Mouse (Mus musculus) gastrocnemius, postnatal 10 days (tissue): ENCODE measurements around the gene Gm10491. TPM values are rescaled to one million over a fixed set of nuclear protein-coding genes. Genes with fewer than 3 reads are reported as not detected.

Source experiments
- DNase-seq: peaks from one replicate; pipeline ENCODE4 v3.0.0; 2021; ENCODE audit warnings: mixed read lengths
- total RNA-seq, 2 experiments: library from RNA; stranded (reverse); gene quantifications; 2 replicates each; pipeline ENCODE4 v1.2.3; 2021

Gene Gm10491
- total RNA-seq, 2 experiments from 2014 or later = not detected

DNA sequence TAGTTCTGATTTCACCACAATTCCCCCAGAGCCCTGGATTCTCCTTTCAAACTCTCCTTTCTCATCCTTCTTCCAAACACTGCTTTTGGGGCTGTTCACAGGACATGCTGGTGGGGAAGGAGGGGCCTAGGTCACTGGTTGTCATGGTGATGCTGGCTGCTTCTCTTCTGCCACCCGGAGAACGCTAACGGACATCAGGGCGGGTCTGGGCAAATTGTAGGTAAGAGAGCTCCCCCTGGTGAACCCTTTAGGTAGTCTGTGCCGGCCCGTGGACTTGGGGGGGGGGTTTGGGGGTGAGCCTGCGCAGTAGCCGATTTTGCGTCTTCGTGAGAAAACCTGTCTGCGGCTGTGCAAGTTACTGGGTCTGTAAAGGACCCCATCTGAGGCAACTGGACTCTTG lies 27.8 kb downstream of the Gm10491 start:
- DNase-seq = peak; percentile 25

DNA sequence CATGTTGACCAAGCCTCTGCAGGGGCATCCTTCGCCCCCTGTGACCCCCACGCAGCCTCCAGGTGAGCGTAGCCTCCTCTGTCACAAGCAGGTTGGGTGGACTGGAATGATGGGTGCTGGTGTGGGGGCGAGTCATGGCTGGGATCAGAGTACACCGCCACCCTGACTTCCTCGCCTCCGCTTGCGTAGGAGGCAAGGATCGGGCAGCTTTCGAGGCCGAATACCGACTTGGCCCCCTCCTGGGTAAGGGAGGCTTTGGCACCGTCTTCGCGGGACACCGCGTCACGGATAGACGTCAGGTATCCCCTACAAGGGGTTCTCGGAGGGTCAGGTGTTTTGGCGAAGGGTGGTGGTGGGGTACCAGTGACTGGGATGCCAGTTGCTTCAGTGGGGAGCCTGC lies 29.1 kb downstream of the Gm10491 start:
- no peak for DNase-seq

DNA sequence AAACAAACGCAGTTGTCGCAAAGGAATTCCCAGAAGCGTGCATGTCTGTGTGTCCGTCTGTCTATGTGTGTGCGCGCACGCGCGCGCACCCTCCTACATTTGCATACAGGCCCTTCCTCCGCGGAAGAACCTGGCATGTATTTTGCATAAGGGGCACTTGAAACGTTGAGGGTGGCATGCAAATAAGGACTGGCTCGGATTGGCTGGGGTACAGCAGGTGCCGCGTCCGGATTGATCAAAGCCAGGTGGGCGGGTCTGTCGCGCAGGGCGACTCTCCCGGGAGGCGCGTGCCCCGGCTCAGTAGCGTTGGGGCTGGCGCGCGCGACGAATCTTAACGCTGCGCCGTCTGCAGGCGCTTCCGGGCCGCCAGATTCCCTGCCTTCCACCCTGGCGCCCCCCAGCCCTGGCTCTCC lies 29.6 kb downstream of the Gm10491 start, which contains the start of gene Pim2:
Pim2 (plus strand) TSS at position 256 of the 413 bp plus-strand sequence.
- DNase-seq = peak; percentile 45

DNA sequence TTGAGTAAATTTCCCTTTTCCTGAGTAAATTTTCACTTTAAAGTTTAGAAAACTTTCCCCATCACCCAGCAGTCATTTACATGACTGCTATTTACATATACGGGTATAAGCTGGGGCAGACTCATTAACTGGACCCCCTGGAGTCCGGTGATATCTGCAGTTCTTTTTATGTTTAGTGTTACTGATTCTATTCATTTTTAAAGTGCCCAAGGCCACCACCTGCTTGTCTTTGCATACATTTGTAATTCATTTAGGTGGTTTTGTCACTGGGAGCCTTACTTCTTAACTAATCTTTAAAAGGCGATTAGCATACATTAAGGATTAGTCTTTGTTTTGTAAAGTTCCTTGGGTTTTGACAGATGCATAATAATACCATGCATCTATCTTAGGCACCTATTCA lies 37.8 kb downstream of the Gm10491 start:
- no peak for DNase-seq

DNA sequence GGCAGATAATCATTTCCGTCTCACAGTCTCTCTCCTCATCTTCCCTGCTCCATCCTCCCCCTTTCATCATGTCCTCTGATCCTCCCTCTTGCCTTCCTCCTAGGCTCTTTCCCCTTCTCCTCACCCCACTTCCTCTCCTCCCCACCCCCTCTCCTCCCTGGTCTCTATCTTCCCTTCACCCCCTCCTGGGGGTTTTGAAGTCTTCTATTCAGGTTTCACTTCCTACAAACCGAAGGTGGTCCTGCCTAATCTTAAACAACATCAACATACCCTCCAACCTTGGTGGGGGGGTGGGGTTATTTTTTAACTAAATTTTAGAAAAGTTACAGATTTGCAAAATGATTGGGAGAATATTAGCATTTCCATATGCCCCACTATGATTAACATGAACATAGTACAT lies 39.1 kb downstream of the Gm10491 start:
- no peak for DNase-seq

DNA sequence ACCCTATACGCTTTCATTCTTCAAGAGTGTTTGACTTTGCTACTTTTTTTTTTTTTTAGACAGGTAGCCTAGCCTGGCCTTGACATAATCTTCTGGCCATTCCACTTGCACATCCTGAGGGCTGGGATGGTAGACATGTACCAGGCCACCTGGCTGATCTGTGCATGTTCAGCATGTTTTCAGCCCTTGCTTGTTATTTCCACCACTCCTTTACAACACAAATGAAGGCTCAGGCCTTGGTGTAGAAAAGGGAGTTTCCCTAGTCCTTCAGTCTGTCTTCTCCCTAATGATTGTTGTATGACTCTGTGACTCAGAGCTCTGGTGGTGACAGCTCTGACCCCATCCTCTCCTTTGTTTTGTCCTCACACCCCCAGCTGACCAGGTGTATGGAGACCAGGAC lies 40.5 kb downstream of the Gm10491 start:
- DNase-seq = no peak

DNA sequence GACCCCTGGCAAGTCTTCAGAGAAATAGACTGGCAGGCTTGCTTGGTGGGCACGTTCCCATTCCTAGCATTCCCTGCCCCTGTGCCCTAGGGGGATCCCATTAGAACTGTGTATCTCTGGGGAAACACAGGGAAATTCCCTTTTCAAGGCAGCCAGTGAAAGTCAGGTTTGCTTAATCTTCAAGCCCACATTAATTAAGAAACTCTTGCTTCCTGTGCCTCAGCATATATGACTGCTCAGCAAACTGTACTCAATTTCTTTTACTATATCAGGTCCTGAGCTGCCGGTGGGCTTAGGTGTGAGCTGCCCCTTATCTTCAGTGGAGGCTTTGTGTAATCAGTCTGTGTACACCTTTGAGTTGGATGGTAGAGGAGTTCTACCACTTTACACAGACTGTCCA lies 41.8 kb downstream of the Gm10491 start:
- no peak for DNase-seq

DNA sequence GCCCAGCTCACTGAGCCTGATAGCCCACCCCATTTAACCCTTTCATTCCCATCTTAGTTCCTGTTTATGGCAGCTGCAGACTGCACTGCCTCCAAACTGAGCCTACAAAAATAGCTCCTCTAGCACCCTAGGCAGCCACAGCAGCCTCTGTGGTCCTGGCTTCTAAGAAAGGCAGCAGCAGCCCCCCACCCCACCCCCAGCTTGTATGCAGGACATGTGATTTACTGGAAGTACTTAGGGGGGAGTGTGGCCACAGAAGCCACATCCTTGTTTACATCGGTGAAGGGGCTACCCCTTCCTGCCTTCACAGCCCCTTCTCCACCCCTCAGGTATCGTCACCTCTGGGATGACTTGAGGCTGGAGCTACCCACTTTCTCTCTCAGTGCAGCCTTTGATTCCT lies 42.3 kb downstream of the Gm10491 start:
- no peak for DNase-seq

DNA sequence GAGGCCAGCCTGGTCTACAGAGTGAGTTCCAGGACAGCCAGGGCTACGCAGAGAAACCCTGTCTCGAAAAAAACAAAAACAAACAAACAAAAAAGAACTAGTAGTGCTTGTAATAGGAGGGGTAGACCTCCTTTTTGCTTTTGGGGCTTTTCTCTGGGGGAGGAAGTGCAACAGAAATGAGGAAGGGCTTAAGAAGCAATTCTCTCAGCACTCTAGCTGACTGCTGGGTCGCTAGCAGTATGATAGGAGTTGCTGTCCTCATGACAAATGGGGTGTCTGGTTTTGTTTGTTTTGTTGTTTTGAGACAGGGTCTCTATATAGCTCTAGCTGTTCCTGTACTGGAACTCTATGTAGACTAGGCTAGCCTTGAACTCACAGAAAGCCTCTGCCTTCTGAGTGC lies 43.1 kb downstream of the Gm10491 start:
- DNase-seq = no peak

DNA sequence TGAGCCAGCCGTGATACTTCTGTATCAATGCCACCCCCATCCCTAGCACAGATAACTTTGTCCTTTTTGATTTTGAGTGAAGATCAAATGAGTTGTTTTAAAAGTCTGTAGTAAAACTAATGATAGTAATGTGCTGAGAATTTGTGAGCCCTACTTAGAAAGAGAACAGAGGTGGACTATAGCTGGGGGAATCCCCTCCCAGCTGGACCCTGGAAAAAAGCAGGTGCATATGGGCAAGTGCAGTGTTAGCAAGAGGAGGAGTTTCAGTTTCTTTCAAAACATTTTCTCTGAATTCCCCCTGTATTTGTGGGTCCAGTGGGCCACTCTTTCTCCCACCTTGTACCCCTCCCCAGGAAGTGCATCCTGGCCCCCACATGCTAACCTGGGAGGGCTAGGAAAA lies 44.5 kb downstream of the Gm10491 start:
- DNase-seq = no peak

DNA sequence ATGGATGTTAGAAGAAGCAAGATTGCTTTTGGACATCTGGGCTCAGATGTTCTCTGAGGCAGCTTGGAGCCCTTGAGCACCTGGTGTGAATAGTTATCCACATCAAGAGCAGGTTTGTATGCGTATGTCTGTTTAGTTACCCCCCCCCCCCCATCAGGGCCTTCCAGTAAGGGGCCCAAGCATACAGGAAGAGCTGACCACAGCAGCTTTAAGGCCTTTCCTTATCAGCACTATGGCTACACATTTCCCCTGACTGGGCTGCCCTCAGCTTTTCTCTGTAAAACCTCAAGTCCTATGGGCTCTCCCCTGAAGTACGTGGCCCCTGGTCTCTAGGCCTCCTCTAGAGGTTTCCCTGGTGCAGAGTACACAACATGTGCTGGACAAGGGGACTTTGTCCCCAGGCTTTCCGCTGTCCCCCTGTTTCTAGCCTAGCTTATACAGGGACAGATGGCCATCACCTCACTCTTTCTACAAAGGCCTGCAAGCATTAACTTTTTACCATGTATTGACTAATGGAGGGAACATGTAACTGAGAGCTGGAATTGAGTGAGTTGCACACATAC lies 48.4 kb downstream of the Gm10491 start:
- DNase-seq = no peak

Other genes with a start within 250 kb of the Gm10491 start
- gene Plp2, start 236.4 kb downstream of the Gm10491 start, total RNA-seq = 10 to 100 TPM; 54.2 to 55.4 TPM
- 1 to 10 TPM; 2.8 to 3.3 TPM for gene Magix, start 226.6 kb downstream of the Gm10491 start, total RNA-seq
- 10 to 100 TPM; 19.6 to 19.8 TPM for gene Gpkow, start 210.7 kb downstream of the Gm10491 start, total RNA-seq
- gene Wdr45, start 193.5 kb downstream of the Gm10491 start, total RNA-seq = 10 to 100 TPM; 19.6 to 24.3 TPM
- gene Gm45208, start 185.6 kb downstream of the Gm10491 start, total RNA-seq = not detected
- 10 to 100 TPM in 1 of 2 experiments, 1 to 10 TPM in 1; 8.5 to 12.5 TPM for gene Praf2, start 179.4 kb downstream of the Gm10491 start, total RNA-seq
- gene Ccdc120, start 156.9 kb downstream of the Gm10491 start, total RNA-seq = 1 to 10 TPM; 1.0 to 1.5 TPM
- 10 to 100 TPM; 10.5 to 16.7 TPM for gene Tfe3, start 145.3 kb downstream of the Gm10491 start, total RNA-seq
- 10 to 100 TPM; 15.3 to 22.7 TPM for gene Gripap1, start 118.1 kb downstream of the Gm10491 start, total RNA-seq
- gene Kcnd1, start 85.5 kb downstream of the Gm10491 start, total RNA-seq = 1 to 10 TPM; 1.2 to 1.3 TPM
- gene Otud5, start 66.5 kb downstream of the Gm10491 start, total RNA-seq = 10 to 100 TPM; 21.3 to 27.8 TPM
- 1 to 10 TPM; 1.1 to 2.4 TPM for gene Pim2, start 29.6 kb downstream of the Gm10491 start, total RNA-seq
- 10 to 100 TPM in 1 of 2 experiments, 1 to 10 TPM in 1; 10.0 to 14.8 TPM for gene Slc35a2, start 23.8 kb downstream of the Gm10491 start, total RNA-seq
- gene Pqbp1, start 8.6 kb downstream of the Gm10491 start, total RNA-seq = 10 to 100 TPM; 32.2 to 38.5 TPM
- gene Timm17b, start 8.5 kb downstream of the Gm10491 start, total RNA-seq = 10 to 100 TPM; 48.2 to 51.1 TPM
- gene Gm10490, start 1.7 kb upstream of the Gm10491 start, total RNA-seq = not detected
- gene Pcsk1n, start 12.0 kb upstream of the Gm10491 start, total RNA-seq = under 1 TPM; 0.16 to 0.52 TPM
- not detected for gene Eras, start 20.8 kb upstream of the Gm10491 start, total RNA-seq
- gene Hdac6, start 40.1 kb upstream of the Gm10491 start, total RNA-seq = 1 to 10 TPM; 6.4 to 8.0 TPM
- under 1 TPM; 0.12 to 0.41 TPM for gene Gata1, start 70.2 kb upstream of the Gm10491 start, total RNA-seq
- gene Glod5, start 110.7 kb upstream of the Gm10491 start, total RNA-seq = not detected
- gene Suv39h1, start 166.9 kb upstream of the Gm10491 start, total RNA-seq = 1 to 10 TPM; 6.4 to 8.6 TPM
- 1 to 10 TPM; 1.3 to 1.9 TPM for gene Was, start 182.7 kb upstream of the Gm10491 start, total RNA-seq
- 10 to 100 TPM; 21.8 to 25.4 TPM for gene Wdr13, start 225.1 kb upstream of the Gm10491 start, total RNA-seq
- 100 to 1,000 TPM; 291 to 335 TPM for gene Rbm3, start 238.0 kb upstream of the Gm10491 start, total RNA-seq